Mouse (Mus musculus) liver, postnatal 0 days (tissue): ENCODE results near the gene Ilf3. TPM values are rescaled to one million over a fixed set of nuclear protein-coding genes. Genes with fewer than 3 reads are reported as not detected.
"Not testable (repeated sequence)": the region's sequence is repeated elsewhere in the genome, so short reads cannot be mapped to it uniquely, and the experiment has no call there.

Experiments
- ATAC-seq: fragments of 200-750 bp; cut with Nextera tagmentation; 2 replicates; pipeline ENCODE4 v1.8.0; 2017; ENCODE audit warnings: mild to moderate bottlenecking, moderate library complexity
- DNase-seq: peaks from one replicate; pipeline ENCODE4 v3.0.0-alpha.2; 2016
- H3K27ac ChIP-seq: fragments of 300-500 bp; sonication (generic); 2 replicates; pipeline ENCODE4 v1.5.1; 2014; ENCODE audit warnings: antibody characterized with exemption, moderate library complexity, mild to moderate bottlenecking, low read depth
- H3K27me3 ChIP-seq: fragments of 300-500 bp; sonication (generic); 2 replicates; pipeline ENCODE4 v1.6.1; 2014; ENCODE audit warnings: low read length, control low read depth, mixed read lengths; ENCODE audit not compliant: insufficient read depth
- H3K36me3 ChIP-seq: fragments of 300-500 bp; sonication (generic); replicated peaks from 2 replicates; pipeline ENCODE4 v1.6.1; 2014; ENCODE audit warnings: mild to moderate bottlenecking, control low read depth, low read length, moderate library complexity, mixed read lengths; ENCODE audit not compliant: insufficient read depth
- H3K4me1 ChIP-seq: fragments of 300-500 bp; sonication (generic); 2 replicates; pipeline ENCODE4 v1.6.1; 2014; ENCODE audit warnings: antibody characterized with exemption, mild to moderate bottlenecking, control low read depth; ENCODE audit not compliant: insufficient read depth
- H3K4me2 ChIP-seq: fragments of 300-500 bp; sonication (generic); 2 replicates; pipeline ENCODE4 v1.6.1; 2014; ENCODE audit warnings: low read depth, mild to moderate bottlenecking, low read length, moderate library complexity, mixed read lengths
- H3K4me3 ChIP-seq: fragments of 300-500 bp; sonication (generic); 2 replicates; pipeline ENCODE4 v1.5.1; 2014; ENCODE audit warnings: low read depth, low read length
- H3K9ac ChIP-seq: fragments of 300-500 bp; sonication (generic); replicated peaks from 2 replicates; pipeline ENCODE4 v1.6.1; 2014; ENCODE audit warnings: mild to moderate bottlenecking, moderate library complexity
- H3K9me3 ChIP-seq: fragments of 300-500 bp; sonication (generic); 2 replicates; pipeline ENCODE4 v1.6.1; 2016; ENCODE audit warnings: mild to moderate bottlenecking, control low read depth, low read length, mixed read lengths
- CTCF ChIP-seq: sonication (generic); IDR thresholded peaks from 2 replicates; pipeline ENCODE4 v1.5.1; 2016; ENCODE audit warnings: antibody characterized with exemption, low read depth
- EP300 ChIP-seq: IDR thresholded peaks from 2 replicates; pipeline ENCODE4 v1.6.1; 2016; ENCODE audit warnings: antibody characterized with exemption, low read depth, mild to moderate bottlenecking
- WGBS: fragments of 180-500 bp; shearing (Covaris S2); extraction: QIAGEN DNeasy Blood & Tissue Kit; methylation state at CpG from one replicate; pipeline ENCODE4 v1.1.7; 2014; ENCODE audit not compliant: insufficient replicate concordance; 5-methylcytosine and 5-hydroxymethylcytosine counted together
- polyA plus RNA-seq: library from polyadenylated mRNA; unstranded; fragments of >200 nt; fragmentation: Nextera tagmentation; extraction: Ambion mirVana; gene quantifications from 2 replicates; pipeline ENCODE4 v1.2.1, GENCODE M21; 2015

The Ilf3 gene
- polyA plus RNA-seq, 1 experiment from 2014 or later, result 23.5 TPM

DNA sequence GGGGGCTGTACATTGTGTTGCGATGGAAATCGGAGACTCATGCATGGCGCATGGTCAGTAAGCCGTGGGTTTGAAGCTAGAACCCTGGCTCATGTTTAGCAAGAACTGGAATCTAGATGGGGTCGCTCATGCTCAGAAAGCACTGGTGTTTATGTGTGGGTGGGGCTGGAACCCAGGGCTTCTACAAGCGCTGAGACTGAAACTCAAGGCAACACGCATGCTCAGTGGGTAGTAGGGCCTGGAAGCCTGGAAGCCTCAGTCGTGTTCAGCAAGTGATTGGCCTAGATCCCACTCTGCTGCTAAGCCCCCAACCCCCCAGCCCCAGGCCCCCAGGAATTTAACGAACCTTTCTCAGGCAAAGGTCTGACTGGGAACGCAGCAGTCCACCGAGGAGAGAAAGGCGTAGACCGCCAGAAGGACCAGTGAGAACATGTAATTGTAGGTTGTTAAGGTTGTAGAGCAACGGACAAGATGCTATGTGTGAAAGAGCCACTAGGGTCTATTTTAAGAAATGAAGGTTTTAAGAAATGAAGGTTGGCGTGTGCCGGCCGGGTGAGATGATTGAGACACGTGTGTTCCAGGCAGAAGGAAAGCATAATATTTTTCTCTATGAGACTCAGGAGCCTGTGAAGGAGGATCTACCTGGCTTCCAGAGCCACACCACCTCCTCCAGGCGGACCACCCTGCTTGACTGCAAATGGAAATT, 45.3 kb upstream of the Ilf3 start:
- no peaks in the 10 kb centered on the region for H3K9me3 ChIP-seq
- H3K27ac ChIP-seq, result peak overlapping the region; percentile 73; the same call in 1 of the 2 replicates
- 72% methylated on average over 19 of the region's 19 CpGs for WGBS

DNA sequence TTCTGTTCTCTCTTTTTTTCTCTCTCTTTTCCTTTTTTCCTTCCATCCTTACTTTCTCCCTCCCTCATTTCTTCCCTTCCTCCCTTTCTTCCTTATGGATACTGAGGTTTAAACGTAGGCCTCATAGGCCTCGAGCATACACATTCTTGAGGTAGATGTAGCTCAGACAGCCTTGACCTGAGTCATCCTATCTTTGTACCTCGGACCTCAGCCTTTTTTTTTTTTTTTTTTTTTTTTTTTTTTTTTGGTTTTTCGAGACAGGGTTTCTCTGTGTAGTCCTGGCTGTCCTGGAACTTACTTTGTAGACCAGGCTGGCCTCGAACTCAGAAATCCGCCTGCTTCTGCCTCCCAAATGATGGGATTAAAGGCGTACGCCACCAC, 44.8 kb upstream of the Ilf3 start:
- not testable (repeated sequence) for H3K4me3 ChIP-seq, DNase-seq, H3K9me3 ChIP-seq, ATAC-seq, H3K27me3 ChIP-seq, H3K9ac ChIP-seq, H3K27ac ChIP-seq, H3K36me3 ChIP-seq
- Histone ChIP-seq H3K4me1 (peaks cover 28% of the 10 kb centered on the region), H3K4me2 (0 out of 2 replicates have a peak overlapping the region, but pooled peaks have one; percentile 11)
- WGBS, result 69% methylated on average over 8 of the region's 8 CpGs

More for the DNA sequence above, 45.3 kb upstream of the Ilf3 start:
- Histone ChIP-seq H3K27me3 (no peaks in the 10 kb centered on the region), H3K36me3 (no peaks in the 10 kb centered on the region; the same call in 1 of the 2 replicates), H3K9ac (peak overlapping the region; percentile 68; the same call in 1 of the 2 replicates), H3K4me1 (peaks cover 22% of the 10 kb centered on the region), H3K4me3 (peak overlapping the region; percentile 62; the same call in 1 of the 2 replicates), H3K4me2 (peak overlapping the region; percentile 76)
- no peak for ATAC-seq
- TF ChIP-seq CTCF, result no peak
- TF ChIP-seq EP300, result no peak
- DNase-seq, result no peak

DNA sequence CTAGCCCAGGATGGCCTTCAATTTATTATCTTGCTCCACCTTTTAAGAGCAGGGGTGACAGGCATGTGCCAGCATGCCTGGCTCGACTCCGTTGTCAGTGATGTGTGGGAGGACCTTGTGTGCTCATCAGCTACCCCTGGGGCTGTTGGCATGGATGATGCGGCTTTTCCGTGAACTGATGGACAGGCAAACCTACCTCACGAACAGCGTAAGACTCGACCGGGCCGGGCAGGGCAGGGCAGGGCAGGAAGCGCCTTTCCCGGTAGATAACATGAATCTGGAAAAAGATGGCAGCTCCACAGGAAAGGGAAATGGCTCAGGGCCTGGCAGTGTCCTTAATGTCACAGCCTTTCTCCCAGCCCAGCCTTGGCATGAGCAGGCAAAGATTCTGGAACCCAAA, 43.4 kb upstream of the Ilf3 start:
- Histone ChIP-seq H3K27me3 (no peaks in the 10 kb centered on the region), H3K9me3 (no peaks in the 10 kb centered on the region), H3K9ac (no peak overlapping the region), H3K4me3 (no peak overlapping the region), H3K36me3 (no peaks in the 10 kb centered on the region; the same call in 1 of the 2 replicates), H3K4me1 (peaks cover 34% of the 10 kb centered on the region), H3K27ac (no peak overlapping the region), H3K4me2 (no peak overlapping the region)
- 60% methylated on average over 11 of the region's 11 CpGs for WGBS
- DNase-seq, result no peak
- ATAC-seq, result no peak
- no peak; the same call in 1 of the 2 replicates for TF ChIP-seq EP300
- TF ChIP-seq CTCF, result no peak

GRCm38 (mm10) chr9:21327569-21327968, 40.1 kb upstream of the Ilf3 start:
- Histone ChIP-seq H3K4me3 (no peak overlapping the region; the same call in 1 of the 2 replicates), H3K4me1 (peaks cover 27% of the 10 kb centered on the region), H3K9me3 (no peaks in the 10 kb centered on the region), H3K9ac (no peak overlapping the region), H3K27ac (peak overlapping the region; percentile 66), H3K4me2 (0 out of 2 replicates have a peak overlapping the region, but pooled peaks have one; percentile 27), H3K36me3 (no peaks in the 10 kb centered on the region; the same call in 1 of the 2 replicates), H3K27me3 (no peaks in the 10 kb centered on the region)
- DNase-seq (no peak), ATAC-seq (no peak)
- peak; percentile 31; the same call in 1 of the 2 replicates for TF ChIP-seq CTCF
- TF ChIP-seq EP300, result no peak
- 32% methylated on average over 3 of the region's 3 CpGs for WGBS

DNA sequence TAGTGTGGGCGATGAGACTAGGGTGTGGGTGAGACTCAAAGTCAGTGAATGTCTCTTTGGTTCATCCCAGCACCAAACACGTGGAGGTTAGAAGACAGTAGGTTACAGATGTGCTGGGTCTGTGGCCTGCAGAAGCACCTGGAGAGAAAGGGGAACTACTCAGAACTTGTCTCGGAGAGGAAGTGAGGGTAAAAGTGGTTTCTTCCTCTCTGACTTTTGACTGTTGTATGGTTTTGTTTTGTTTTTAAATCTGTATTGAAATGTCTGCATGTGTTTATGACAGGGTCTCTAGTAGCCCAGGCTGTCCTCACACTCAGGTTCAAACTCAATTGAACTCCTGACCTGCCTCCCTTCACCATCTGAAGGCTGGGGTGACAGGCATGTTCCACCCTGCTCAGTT, 39.6 kb upstream of the Ilf3 start:
- Histone ChIP-seq H3K36me3 (no peaks in the 10 kb centered on the region; the same call in 1 of the 2 replicates), H3K27me3 (no peaks in the 10 kb centered on the region), H3K4me3 (no peak overlapping the region; the same call in 1 of the 2 replicates), H3K9me3 (no peaks in the 10 kb centered on the region), H3K27ac (peak overlapping the region; percentile 66), H3K4me1 (peaks cover 32% of the 10 kb centered on the region), H3K4me2 (0 out of 2 replicates have a peak overlapping the region, but pooled peaks have one; percentile 32), H3K9ac (no peak overlapping the region)
- DNase-seq (no peak), ATAC-seq (peak; percentile 35; the same call in 1 of the 2 replicates)
- WGBS, result 25% methylated on average over 3 of the region's 3 CpGs
- TF ChIP-seq EP300 (no peak), CTCF (no peak)

DNA sequence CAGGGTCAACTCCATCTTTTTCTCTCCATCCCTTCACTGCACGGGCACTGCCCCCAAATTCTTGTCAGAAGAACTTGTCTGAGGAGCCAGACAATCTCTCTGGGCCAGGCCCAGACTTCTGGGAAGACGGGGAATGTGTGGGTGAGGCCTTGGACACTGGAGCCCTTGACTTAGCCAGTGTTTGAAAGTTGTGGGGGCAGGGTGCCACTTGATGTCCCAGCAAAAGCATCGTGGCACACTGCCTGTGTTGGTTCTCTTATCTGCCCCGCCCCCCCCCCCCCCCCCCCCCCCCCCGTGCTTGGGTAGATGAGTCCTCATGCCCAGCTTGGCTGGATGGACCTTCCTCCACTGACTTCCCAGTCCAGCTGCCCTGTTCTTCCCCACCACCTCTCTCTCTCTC, 38.6 kb upstream of the Ilf3 start:
- H3K36me3 ChIP-seq, result no peaks in the 10 kb centered on the region
- H3K27me3 ChIP-seq, result no peaks in the 10 kb centered on the region
- H3K4me1 ChIP-seq, result peaks cover 32% of the 10 kb centered on the region
- ATAC-seq (no peak), DNase-seq (no peak)
- no peak overlapping the region for H3K9ac ChIP-seq
- H3K4me2 ChIP-seq, result no peak overlapping the region
- WGBS, result 44% methylated on average over 3 of the region's 5 CpGs
- no peaks in the 10 kb centered on the region for H3K9me3 ChIP-seq
- no peak overlapping the region for H3K4me3 ChIP-seq
- no peak overlapping the region for H3K27ac ChIP-seq
- TF ChIP-seq EP300, result no peak
- no peak for TF ChIP-seq CTCF
